Mouse (Mus musculus): ENCODE data around the gene Slc29a2.
"Not testable (repeated sequence)": the region's sequence is repeated elsewhere in the genome, so short reads cannot be mapped to it uniquely, and the experiment has no call there.

Gene Slc29a2

DNA sequence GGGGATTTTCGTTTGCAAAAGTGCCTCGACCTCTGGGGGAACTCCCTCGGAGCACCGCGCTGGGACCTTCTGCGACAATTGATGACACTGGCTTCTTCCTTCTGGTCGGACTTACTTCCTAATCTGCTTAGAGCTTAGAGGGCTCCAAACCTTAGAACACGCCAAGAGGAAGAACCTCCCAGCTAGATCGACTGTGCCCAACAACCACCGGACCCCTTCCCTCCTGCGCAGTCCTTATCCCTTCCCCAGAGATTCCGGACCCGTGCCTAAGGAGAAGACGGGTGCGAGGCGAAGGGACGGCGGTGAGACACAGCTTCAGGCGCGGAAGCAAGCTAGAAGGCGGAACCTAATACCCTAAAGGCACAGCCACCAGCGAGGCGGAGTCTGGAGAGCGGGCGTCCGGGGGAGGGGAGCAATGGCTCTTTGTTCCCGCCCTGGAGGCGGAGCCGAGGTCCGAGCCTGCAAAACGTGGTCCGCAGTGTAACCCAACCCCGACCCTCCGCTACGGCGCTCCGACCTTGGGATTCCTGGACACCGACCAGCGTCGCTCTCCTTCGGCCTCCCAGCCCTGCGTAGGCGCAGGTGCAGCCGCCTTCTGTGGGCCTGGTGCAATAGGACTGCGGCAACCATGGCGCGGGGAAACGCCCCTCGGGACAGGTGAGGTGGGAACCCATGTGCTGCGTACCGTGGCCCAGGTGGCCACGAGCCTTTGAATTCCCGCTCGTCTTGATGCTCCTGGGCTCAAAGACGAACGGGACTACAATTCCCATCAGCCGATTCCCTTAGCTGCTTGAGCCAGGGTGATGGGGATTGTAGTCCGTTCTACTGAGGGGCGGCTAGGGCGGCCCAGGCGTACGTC is at the start of gene Slc29a2:
Gene Slc29a2 (plus strand): TSS at position 240 of the 859 bp plus-strand sequence.
- DNase-seq (ENCODE audit: low spot score in 2 of 2): peak; percentile 69 to 88

GRCm38 (mm10) chr19:4981767-4982166 is 41.9 kb upstream of the Slc29a2 start:
- peak; percentile 20 to 48 for DNase-seq (ENCODE audit: low spot score in 2 of 2)

DNA sequence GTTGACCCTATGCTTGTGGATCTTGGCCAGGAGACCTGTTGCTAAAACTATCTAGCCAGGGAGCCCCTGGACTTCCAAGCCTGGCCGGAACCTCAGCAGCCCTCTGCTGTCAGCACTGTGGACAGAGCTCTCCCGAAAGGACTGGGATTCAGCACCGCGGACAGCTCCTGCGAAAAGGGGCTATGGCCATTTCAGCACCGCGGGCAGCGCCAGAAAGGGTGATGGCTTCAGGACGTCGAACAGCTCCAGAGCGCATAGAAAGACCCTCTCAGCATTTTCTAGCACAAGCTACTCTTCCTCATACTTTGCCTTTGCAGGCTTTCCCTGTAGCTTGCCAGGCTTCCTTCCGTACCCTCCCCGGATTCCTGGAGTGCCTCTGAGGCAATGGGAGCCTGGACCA is 34.6 kb upstream of the Slc29a2 start:
- peak; percentile 80 to 92 for DNase-seq (ENCODE audit: low spot score in 2 of 2)

DNA sequence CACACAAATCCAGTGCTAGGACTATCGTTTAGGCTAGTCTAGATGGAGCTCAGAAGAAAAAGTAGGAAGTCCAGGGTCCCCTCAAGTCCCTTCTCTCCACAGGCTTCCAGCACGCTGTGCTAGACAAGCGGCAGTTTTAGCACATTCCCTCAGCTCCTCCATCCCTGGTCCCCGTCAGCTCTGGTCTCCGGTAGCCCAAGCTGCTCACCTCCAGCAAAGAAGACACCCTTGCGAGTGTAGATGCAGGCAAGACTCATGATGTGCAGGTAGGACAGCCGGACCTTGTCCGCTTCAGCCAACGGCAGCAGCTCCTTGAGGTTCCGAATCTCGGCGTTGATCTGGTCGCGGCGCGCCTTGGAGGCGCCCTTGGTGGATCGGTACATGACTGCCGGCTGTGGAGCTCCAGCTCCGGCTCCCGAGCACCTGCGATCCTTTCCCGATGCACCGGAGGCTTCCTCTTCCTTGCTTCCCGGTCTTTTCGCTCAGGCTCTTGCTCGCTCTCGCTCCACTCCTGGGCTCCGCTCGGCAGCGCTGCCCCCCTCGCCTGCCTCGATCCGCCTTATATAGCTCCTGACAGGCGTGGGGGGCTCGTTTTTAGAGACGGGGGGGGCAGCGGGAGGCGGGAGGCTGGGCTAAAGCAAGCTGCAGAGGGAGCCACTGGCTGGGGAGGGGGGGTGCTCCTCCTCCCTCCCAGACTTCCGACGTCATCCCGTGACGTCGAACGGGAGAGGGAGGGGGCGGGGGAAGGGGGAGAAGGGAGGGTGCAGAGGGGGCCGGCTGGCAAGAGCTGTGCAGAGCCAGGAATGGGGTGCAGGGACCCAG is 34.0 kb upstream of the Slc29a2 start:
- no peak for DNase-seq (ENCODE audit: low spot score in 2 of 2)

DNA sequence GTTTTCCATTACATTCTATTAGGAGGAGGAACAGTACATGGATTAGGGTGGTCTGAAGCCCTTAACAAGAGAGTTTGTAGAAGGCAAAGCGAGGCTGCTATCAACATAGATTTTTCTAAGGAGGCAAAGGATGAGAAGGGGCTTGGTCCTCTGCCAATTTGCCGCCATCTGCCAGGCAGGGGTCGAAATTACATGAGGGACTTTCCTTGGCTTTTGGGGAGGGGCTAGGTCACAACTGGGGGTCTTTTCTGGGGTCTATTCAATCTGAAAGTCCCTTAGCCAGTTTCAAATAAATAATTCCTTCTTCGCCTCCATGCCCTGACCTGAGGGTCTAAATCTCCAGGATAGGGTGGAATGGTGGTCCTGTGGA is 33.4 kb upstream of the Slc29a2 start, which contains the start of gene Npas4:
Gene Npas4 (minus strand): TSS at position 61 of the 370 bp plus-strand sequence.
- no peak for DNase-seq (ENCODE audit: low spot score in 2 of 2)

GRCm38 (mm10) chr19:4990716-4991115 is 32.9 kb upstream of the Slc29a2 start:
- no peak for DNase-seq (ENCODE audit: low spot score in 2 of 2)

DNA sequence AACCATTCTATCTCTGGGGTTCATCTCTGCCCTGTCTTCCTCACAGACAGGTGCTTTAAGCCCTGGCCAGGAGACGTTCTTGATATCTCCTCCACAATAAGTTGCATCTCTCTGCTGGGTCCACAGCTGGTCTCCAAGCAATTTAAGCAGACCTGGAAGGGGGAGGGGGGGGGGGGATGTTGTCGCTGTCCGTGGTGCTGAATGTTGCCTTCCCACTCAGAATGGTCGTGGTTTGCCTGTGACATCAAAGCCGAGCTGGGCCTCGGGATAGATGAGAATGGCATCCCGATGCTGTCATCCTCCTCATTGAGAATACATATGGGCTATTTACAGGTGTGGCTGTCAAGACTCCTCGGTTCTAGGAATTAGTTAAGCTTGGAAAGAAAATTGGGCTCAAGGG is 31.3 kb upstream of the Slc29a2 start:
- DNase-seq (ENCODE audit: low spot score in 2 of 2): no peak

GRCm38 (mm10) chr19:4992904-4993303 is 30.8 kb upstream of the Slc29a2 start:
- no peak for DNase-seq (ENCODE audit: low spot score in 2 of 2)

- DNase-seq (ENCODE audit: low spot score in 2 of 2): no peak
These were observed 29.6 kb upstream of the Slc29a2 start for GRCm38 (mm10) chr19:4994043-4994442.

DNA sequence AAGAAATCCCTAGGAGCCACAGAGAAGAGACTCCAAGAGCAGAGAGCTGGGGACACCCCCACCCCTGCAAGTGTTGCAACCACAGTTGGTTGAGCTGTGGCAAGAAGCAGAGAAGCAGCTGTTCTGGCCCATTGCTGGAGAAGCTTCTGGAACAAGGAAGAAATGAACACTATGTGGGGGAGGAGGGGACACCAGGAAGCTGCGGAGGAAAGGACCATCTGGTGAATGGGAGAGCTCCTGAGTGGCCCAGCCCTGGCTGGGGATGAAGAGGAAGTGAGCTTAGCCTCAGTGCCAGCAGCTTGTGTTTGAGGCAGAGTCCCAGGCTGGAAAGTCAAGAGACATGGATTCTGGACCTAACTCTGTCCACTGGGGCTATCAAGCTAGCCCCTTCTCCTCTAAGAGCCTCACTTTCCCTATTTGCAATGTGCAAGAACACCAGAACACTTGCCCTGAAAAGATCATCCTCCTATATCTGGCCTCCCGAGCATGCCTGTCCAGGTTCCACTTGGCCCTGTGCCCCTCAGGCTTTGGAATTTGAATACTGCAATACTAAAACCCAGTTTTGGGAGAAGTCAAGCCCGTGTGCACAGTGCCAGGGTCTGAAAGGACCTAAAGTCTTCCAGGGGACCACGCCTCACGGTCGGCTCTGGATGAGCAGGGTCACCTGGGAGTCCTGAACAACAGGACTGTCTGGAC is 24.1 kb upstream of the Slc29a2 start:
- DNase-seq (ENCODE audit: low spot score in 2 of 2): no peak

DNA sequence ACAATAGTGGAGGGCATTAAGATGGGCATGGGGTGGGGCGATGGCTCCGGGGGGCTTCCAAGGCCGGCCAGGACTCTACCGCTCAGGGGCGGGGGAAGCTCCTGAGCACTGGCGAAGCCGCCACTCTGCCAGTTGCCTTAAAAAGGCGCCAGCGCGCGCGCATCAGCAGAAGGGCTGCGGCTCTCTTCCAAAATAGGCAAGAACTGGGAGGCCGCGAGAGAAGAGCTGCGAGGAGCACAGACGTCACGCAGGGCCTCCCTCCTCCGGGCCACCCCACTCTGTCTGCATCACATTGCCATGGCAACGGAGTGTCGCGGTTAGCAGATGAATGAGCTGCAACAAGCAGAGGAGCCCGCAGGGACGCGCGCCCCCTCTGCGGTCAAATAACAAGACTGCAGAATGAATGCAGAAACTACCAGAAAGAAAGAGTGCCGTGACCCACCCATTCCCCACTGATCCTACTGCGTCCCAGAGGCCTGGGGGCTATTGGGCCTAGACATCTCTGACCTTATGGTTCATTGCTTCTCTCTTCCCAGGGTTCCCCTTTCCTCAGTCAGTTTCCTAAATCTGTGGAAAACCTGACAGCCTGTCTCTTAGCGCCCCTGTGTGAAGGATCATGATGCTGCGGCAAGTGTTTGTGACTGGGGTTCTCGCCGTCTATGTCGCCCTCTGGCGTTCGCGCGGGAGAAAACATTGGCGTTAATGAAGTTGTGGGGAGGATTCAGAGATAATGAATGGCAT is 21.8 kb upstream of the Slc29a2 start:
- DNase-seq (ENCODE audit: low spot score in 2 of 2): peak; percentile 58 to 81

DNA sequence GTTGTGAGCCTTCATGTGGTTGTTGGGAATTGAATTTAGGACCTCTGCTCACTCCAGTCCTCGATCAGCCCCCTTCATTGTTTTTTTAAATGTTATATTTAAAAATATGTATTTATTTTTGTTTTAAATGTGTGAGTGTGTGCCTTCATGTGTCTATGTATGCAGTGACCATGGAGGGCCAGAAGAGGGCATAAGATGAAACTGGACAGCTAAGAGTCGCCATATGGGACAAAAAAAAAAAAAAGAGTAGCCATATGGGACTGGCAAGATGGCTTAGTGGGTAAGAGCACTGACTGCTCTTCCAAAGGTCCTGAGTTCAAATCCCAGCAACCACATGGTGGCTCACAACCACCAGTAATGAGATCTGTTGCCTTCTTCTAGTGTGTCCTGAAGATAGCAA is 20.0 kb upstream of the Slc29a2 start:
- not testable (repeated sequence) for DNase-seq (ENCODE audit: low spot score in 2 of 2)

DNA sequence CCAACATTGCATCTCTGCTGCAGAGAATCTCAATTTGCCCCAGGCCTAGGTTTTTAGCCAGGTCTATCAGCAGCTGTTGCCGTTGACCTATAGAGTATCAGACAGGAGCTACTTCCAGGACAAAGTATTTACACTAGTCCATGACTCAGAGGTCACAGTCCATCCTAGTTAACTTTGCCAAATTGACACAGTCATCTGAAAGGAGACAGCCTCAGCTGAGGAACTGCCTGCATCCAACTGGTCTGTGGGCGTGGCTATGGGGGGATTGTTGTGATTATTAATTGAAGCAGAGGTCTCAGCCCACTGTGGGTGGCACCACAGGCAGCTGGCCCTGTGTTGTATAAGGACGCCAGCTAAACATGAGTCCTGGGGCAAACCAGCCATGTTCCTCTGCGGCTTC is 18.7 kb upstream of the Slc29a2 start:
- DNase-seq (ENCODE audit: low spot score in 2 of 2): no peak

GRCm38 (mm10) chr19:5013138-5013537 is 10.5 kb upstream of the Slc29a2 start:
- DNase-seq (ENCODE audit: low spot score in 2 of 2): no peak

GRCm38 (mm10) chr19:5014961-5015398 is 8.7 kb upstream of the Slc29a2 start:
- DNase-seq (ENCODE audit: low spot score in 2 of 2): peak in 1 of 2 experiments; percentile 33

DNA sequence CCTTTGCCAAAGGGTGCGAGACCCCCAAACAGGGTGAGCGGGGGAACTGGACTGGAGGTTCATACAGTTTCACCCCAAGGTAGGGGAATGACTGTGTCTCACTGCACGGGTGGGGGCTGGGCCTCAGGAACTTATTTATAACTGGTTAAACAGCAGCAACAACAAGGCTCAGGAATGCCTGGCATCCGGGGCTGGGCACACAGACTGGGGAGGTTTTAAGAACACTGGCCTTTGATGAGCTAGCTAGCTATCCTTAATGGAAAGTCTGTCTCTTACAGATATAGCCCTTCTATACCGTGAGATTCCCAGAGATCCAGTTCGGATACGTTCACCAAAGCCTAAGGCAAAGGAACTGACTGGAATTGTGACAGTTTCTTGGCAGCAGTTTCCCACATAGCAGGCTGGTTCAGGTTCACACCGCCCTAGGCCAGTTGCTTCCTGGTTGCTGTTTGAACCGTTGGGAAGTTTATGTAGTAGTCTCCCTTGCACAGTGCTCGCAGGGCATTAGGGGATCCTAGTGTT is 7.4 kb upstream of the Slc29a2 start:
- DNase-seq (ENCODE audit: low spot score in 2 of 2): no peak

GRCm38 (mm10) chr19:5016782-5017181 is 6.9 kb upstream of the Slc29a2 start:
- DNase-seq (ENCODE audit: low spot score in 2 of 2): peak; percentile 53 to 86

- no peak for DNase-seq (ENCODE audit: low spot score in 2 of 2)
These were observed 6.0 kb upstream of the Slc29a2 start for GRCm38 (mm10) chr19:5017611-5018010.

DNA sequence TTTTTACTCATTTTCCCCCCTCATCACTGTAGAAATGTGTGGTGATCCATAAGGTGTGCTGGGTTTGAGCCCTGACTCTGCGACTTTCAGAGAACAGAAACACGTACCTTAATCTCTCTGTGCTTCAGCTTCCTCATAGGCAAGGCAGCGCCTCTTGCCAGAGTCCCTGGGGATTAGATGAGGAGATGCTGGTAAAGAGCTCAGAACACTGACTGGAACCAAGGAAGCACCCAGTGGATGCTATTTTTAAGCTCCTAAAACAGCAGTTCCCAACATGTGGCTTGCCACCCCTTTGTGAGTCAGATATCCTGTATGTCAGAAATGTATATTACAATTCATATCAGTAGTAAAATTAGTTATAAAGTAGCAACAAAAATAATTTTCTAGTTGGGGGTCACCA is 5.5 kb upstream of the Slc29a2 start:
- no peak for DNase-seq (ENCODE audit: low spot score in 2 of 2)

DNA sequence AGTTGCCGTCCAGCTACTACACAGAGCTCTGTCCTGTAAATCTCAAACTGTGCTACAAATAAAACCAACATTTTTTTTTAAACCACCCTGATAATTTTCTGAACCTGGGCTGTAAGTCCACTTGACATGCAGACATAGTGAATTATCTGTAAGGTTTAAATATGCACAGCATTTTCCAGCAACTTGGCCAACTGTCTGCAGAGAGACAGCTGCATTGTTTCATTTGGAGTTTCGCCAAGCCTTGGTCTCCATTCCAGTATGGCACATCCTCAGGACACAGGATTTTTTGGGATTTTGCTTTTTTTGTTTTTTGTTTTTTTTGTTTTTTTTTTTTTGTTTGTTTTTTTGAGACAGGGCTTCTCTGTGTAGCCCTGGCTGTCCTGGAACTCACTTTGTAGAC is 2.2 kb upstream of the Slc29a2 start:
- DNase-seq (ENCODE audit: low spot score in 2 of 2): no peak

- DNase-seq (ENCODE audit: low spot score in 2 of 2): no peak
These were observed 2.5 kb downstream of the Slc29a2 start for GRCm38 (mm10) chr19:5026111-5026510.
